Mouse (Mus musculus) splenic B cell, adult 2 months (primary cell): ENCODE measurements around the gene Fam20a.
"Not testable (repeated sequence)": the region's sequence is repeated elsewhere in the genome, so short reads cannot be mapped to it uniquely, and the experiment has no call there.

ENCODE experiments used
- DNase-seq: peaks from one replicate; pipeline ENCODE4 v3.0.0-alpha.2; 2011; ENCODE audit warnings: low read depth, low spot score
- H3K27me3 ChIP-seq: 2 replicates; pipeline ENCODE4 v1.6.1; 2012; ENCODE audit warnings: mild to moderate bottlenecking, low read length, moderate library complexity, mixed read lengths; ENCODE audit not compliant: control insufficient read depth, poor library complexity, insufficient read depth, severe bottlenecking
- H3K36me3 ChIP-seq: 2 replicates; pipeline ENCODE4 v1.6.1; 2012; ENCODE audit warnings: mild to moderate bottlenecking, low read length, moderate library complexity, mixed read lengths; ENCODE audit not compliant: control insufficient read depth, poor library complexity, insufficient read depth, severe bottlenecking

Gene Fam20a

GRCm38 (mm10) chr11:109667371-109667770, 54.7 kb downstream of the Fam20a start:
- DNase-seq, result no peak
- Histone ChIP-seq H3K27me3 (no peaks in the 10 kb centered on the region), H3K36me3 (peaks cover 32% of the 10 kb centered on the region)

DNA sequence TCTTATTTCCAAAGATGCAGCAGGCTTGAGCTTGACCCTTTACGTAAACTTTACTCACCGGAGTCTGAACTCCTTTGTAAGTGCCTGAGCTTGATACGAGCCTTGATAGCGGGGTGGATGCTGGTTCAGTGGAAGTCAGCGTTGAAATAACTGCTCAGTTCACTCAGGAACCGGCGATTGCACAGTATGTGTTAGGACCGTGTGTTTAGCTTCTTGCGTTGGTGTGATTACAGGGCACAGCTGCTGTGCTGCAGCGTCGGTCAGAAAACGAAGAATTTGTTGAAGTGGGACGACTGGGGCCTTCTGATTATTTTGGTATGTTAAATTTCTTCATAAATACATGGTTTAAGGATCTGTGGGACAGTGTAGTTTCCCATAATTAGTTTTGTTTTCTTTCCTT, 55.7 kb downstream of the Fam20a start:
- no peak for DNase-seq
- Histone ChIP-seq H3K27me3 (no peaks in the 10 kb centered on the region), H3K36me3 (peaks cover 38% of the 10 kb centered on the region)

- DNase-seq, result no peak
- H3K36me3 ChIP-seq, result peaks cover 38% of the 10 kb centered on the region
- no peaks in the 10 kb centered on the region for H3K27me3 ChIP-seq
Measured at GRCm38 (mm10) chr11:109665424-109665823, 56.7 kb downstream of the Fam20a start.

DNA sequence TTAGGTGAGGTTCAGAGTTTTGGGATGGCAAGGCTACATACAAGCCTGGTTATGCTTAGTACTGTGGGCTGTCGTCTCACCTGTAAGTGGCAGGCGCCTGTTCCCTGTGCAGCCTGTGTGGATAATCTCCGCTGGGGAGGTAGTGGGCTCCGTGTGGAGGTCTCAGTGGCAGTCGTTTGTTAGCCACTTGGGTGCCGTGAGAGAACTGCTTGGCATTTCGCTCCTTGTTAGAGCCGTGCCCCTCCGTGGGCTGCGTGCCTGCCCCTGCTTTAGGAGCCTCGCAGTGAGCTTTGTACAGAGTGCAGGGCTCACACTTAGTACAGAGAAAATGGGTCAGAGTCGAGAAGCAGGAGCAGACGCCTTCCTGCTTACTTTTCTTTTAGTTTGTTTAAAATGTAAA, 57.8 kb downstream of the Fam20a start:
- Histone ChIP-seq H3K27me3 (no peaks in the 10 kb centered on the region), H3K36me3 (peaks cover 42% of the 10 kb centered on the region)
- DNase-seq, result no peak

DNA sequence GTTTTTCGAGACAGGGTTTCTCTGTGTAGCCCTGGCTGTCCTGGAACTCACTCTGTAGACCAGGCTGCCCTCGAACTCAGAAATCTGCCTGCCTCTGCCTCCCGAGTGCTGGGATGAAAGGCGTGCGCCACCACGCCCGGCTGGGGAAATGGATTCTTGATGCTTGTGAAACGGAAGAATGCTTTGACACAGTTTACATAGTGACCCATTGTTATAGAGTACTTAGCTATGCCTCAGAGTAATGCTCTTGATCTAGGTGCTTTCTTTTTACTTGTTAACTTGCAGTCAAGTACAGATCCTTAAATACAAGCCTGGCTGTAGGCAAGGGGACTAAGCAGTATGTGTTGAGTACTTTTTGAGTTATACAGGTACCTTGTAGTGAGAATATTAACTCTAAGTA, 61.6 kb downstream of the Fam20a start:
- H3K36me3 ChIP-seq, result peaks cover 26% of the 10 kb centered on the region
- DNase-seq, H3K27me3 ChIP-seq: not testable (repeated sequence)

- DNase-seq, result no peak
- Histone ChIP-seq H3K27me3 (no peaks in the 10 kb centered on the region), H3K36me3 (peaks cover 5% of the 10 kb centered on the region; the same call in 1 of the 2 replicates)
Measured at GRCm38 (mm10) chr11:109656232-109656631, 65.8 kb downstream of the Fam20a start.

DNA sequence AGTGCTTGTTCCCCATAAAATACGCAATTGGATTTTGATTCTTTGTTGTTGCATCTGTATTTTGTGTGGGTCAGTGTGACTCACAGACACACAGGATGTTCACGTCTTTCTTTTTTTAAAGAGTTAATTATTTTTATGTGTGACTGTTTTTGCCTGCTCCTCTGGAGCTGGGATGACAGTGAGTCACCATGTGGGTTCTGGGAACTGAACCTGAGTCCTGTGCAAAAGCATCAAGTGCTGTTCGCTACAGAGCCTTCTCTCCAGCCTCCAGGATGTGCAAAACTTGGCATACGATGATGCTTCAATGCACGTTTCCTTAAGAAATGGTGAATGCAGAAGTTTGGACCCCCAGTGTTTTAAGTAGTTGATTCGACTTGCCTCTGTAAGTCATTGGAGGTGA, 67.5 kb downstream of the Fam20a start:
- H3K36me3 ChIP-seq, result 0 out of 2 replicates have a peak, but pooled peaks cover 2% of the 10 kb centered on the region

GRCm38 (mm10) chr11:109653201-109653600, 68.9 kb downstream of the Fam20a start:
- Histone ChIP-seq H3K36me3 (0 out of 2 replicates have a peak, but pooled peaks cover 2% of the 10 kb centered on the region), H3K27me3 (no peaks in the 10 kb centered on the region)
- DNase-seq, result no peak

More for the DNA sequence above, 67.5 kb downstream of the Fam20a start:
- no peak for DNase-seq
- no peaks in the 10 kb centered on the region for H3K27me3 ChIP-seq

DNA sequence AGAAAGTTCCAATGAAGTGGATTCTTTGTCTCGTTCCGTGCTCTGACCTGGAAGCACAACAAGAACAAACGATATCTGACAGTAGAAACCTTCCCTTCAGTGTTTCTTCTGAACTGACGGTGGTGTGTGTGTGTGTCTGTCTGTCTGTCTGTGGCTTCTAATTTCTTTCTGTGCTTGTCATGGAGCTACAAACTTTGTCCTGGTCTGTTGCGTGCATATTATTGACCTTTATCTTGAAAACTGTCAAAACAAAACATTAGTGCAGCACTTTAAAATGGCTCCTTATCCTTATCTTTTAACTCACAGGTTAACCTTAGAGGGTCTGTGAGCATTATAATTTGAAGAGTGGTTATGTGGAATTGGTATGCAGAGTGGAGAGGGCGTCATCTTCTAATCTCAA, 69.6 kb downstream of the Fam20a start:
- no peak for DNase-seq
- Histone ChIP-seq H3K27me3 (no peaks in the 10 kb centered on the region), H3K36me3 (0 out of 2 replicates have a peak, but pooled peaks cover 2% of the 10 kb centered on the region)

DNA sequence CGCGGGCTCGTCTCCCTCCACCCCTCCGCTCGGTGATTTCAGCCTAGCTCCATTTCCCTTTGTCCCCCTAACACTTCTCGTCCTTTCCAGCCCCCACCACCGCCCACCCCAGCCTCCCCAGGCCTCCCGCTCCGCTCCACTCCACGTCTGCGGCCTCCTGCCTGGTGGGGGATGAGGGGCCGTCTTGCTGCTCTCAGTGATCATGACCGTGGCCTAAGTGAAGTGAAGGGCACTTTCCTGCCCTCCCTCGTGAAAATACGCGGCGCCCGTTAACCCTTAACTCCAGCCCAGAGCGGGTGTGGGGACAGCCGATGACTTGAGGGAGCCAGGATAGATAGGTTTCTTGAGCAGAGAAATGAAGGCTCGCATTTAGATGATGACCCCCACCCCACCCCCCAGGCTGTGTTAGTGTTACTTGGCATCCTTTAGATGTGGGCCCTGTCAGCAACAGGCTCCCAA, 70.5 kb downstream of the Fam20a start:
- DNase-seq, result no peak
- Histone ChIP-seq H3K36me3 (0 out of 2 replicates have a peak, but pooled peaks cover 2% of the 10 kb centered on the region), H3K27me3 (no peaks in the 10 kb centered on the region)

DNA sequence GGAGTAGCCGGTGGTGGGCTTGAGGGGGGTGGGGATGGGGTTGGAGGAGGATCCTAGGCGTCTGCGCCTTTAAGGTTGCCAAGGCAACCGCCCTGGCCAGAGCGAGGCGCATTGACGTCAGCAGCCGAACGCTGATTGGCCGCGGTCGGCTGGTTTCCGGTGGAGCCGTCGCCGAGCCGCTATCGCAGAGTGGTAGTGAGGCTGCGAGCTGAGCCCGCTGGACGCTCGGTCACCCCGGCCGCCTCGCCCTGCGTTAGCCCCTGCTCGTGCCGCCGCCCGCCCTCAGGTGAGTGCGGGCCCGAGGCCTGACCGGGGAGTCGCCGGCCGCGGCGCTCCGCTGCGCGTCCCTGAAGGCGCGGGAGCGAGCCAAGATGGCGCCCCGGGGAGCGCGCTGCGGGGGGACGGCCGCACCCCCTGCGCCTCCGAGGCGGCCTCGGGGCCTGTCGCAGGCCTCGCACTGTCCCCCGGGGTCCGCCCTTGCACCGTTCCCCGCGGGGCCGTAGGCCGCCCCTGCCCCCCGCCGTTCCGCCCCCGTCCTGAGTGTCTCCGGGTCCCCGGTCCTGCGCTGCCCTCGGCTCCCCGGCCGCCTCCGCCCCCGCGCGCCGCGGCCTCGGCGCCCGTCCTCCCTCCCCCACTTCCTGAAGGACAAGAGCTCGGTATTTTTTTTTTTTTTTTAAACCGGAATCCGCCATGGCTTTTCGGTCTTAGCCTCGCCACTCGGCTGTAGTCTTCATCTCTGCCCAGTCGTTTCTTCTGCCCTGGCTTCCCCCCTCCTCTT, 71.1 kb downstream of the Fam20a start:
- 0 out of 2 replicates have a peak, but pooled peaks cover 2% of the 10 kb centered on the region for H3K36me3 ChIP-seq
- peak; percentile 94 for DNase-seq
- no peaks in the 10 kb centered on the region for H3K27me3 ChIP-seq

GRCm38 (mm10) chr11:109649975-109650701, 71.9 kb downstream of the Fam20a start:
- 0 out of 2 replicates have a peak, but pooled peaks cover 2% of the 10 kb centered on the region for H3K36me3 ChIP-seq
- peak; percentile 80 for DNase-seq
- no peaks in the 10 kb centered on the region for H3K27me3 ChIP-seq

GRCm38 (mm10) chr11:109649206-109649605, 72.9 kb downstream of the Fam20a start, which contains the start of gene Prkar1a:
Gene Prkar1a (plus strand): TSS chr11:109649405.
- H3K27me3 ChIP-seq, result no peaks in the 10 kb centered on the region
- H3K36me3 ChIP-seq, result 0 out of 2 replicates have a peak, but pooled peaks cover 2% of the 10 kb centered on the region
- DNase-seq, result no peak

GRCm38 (mm10) chr11:109648510-109648909, 73.6 kb downstream of the Fam20a start:
- peak; percentile 16 for DNase-seq
- Histone ChIP-seq H3K36me3 (0 out of 2 replicates have a peak, but pooled peaks cover 2% of the 10 kb centered on the region), H3K27me3 (no peaks in the 10 kb centered on the region)
